Mouse (Mus musculus): ENCODE measurements around the gene Fpgs.

DNA sequence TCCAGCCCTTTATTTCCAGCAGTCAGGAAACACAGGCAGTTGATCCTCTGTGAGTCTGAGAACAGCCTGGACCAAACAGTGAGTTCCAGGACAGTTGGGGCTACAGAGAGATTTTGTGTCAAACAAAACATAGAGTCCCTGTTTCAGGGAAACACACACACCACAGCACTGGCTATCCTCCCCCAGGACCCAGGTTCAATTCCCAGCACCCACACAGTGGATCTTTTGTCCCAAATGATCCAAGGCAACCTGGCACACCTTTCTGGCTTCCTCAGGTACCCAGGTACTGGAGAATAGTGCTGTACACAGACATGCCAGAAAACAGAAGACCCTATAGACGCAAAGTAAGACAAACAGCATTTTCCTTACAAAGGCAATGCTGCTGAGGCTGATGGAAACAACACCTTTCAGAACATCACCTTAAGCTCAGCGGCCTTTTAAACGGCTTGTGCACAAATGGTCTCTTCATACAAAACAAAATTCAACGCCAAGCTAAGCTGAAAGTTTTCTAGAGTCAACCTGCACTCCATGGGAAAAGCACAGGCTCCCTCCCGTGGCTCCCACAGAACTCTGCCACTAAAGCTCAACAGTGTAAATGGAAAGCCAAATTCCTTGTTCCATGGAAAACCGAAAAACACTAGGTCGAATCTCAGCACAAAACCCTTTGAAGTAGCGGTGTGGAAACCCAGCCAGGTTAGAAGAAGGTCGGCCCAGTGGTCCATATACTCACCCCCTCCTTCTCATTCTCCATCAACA, 7.5 kb upstream of the Fpgs start:
- no peak for TF ChIP-seq CTCF (IDR thresholded peaks at IDR 0.05; ENCODE audit: low read depth)
- TF ChIP-seq EP300 (IDR thresholded peaks at IDR 0.05; ENCODE audit: low read depth) = no peak

Data from liver, embryonic 14.5 days (tissue).